Mouse (Mus musculus): Measurements from ENCODE around the gene Anapc13. TPM values are rescaled to one million over a fixed set of nuclear protein-coding genes. Genes with fewer than 3 reads are reported as not detected.
A peak's percentile ranks its signal among the peaks of the same experiment; 100 is the strongest.

Gene Anapc13
- total RNA-seq (2015; ENCODE audit: low replicate concordance): 5.6 and 42.0 TPM in 2 replicates
- 32.8 and 42.3 TPM in 2 replicates for total RNA-seq (2017; ENCODE audit: low replicate concordance)

DNA sequence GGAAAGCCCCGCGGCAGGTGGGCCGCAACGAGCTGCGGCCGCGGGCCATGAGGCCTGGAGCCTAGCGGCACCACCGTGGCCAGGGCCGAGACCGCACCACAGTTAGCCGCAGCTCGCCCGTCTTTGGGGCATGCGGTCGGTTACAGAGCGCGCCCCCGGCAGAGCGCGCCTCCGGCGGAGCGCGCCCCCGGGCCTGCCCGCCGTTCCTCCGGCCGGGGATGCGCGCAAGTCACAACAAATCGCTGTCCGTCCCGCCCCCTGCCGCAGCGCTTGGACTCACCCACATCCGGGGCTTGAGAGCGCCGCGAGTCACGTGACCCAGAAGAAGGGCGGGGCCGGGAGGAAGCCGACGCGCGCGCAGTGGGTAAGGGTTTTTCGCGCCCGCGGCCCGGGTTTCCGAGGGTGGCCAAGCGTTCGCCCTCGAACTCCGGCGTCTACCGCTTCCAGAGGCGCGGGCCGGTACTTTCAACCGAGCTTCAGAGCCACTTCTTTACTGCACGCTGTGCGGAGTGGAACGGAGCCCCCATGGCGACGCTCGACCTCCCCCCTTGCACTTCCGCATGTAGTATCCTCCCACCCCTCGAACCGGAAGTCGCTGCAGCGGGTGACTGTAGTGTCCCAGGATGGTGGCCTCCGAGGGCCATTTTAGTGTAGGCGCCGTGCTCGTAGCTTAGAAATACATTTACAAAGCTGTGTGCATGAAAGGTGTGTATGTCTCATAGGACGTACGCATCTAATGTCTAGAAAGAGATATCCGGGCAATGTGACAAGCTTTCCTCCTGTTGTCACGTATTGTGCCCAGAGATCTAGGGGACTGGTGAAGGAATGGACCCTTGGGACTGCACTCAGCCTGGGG lies at the start of gene Anapc13, which contains the start of gene Cep63:
Gene Anapc13, plus strand, starts transcription at position 314 of the 856 bp plus-strand sequence.
Gene Cep63, minus strand, starts transcription at position 552 of the 856 bp plus-strand sequence.
- ATAC-seq (replicated peaks; ENCODE audit: low FRiP score, poor library complexity, severe bottlenecking): peak; percentile 92

DNA sequence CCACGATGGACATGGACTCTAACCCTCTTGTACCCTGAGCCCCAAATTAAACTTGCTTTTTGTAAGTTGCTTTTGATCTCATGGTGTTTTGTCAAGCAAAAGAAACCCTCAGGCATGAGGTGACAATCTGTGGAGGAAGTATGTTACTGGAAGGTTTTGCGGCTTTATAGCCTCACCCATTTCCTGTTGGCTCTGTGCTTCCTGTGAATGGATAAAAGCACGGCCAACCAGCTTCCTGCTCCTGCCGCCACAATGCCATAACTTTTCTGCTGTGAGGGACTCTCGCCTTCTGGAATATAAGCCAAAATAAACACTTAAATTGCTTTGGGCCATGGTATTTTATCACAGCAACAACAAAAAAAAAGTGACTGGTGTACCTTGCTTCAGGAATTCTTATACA lies 48.6 kb upstream of the Anapc13 start:
- no peak for ATAC-seq (replicated peaks; ENCODE audit: low FRiP score, poor library complexity, severe bottlenecking)

DNA sequence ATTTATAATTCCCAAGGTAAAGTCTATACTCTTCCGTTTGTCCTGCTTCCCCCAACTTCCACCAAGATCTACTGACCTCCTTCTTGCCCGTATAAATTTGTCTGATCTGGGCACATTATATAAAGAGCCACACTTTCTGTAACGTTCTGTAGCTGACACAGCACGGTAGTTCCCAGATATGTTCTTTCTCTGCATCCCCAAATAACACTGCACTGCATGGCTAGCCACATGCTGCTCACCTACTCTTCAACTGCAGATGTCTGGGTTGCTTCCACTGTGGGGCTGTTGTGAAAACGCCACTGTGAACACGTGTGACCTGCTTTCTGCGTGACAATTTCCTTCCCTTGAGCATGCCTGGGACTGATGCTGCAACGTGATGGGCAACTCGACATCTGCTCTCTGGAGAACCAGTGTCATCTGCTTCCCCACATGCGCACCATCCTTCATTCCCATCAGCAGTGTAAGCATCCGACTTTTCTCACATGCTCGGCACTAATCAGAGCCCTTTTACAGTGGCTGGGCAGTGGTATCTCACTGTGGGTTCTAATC lies 44.1 kb upstream of the Anapc13 start:
- no peak for ATAC-seq (replicated peaks; ENCODE audit: low FRiP score, poor library complexity, severe bottlenecking)

DNA sequence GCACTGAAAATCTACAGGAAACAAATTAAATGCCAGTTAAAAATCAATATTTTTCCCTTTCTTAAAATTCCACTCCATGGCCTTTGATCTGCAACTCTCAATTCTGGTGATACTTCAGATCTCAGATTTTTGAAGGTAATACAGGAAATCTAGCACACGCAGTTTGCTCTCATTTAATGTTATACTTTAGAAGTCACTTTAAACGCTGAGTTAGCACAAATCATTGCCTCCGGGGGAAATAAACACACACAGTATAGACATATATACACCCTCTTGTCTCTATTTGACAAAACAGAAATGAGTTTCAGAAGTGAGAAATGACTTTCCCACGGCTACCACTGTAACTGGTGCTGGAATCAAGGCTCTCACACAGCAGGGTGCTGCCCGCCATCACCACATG lies 38.7 kb upstream of the Anapc13 start:
- no peak for ATAC-seq (replicated peaks; ENCODE audit: low FRiP score, poor library complexity, severe bottlenecking)

DNA sequence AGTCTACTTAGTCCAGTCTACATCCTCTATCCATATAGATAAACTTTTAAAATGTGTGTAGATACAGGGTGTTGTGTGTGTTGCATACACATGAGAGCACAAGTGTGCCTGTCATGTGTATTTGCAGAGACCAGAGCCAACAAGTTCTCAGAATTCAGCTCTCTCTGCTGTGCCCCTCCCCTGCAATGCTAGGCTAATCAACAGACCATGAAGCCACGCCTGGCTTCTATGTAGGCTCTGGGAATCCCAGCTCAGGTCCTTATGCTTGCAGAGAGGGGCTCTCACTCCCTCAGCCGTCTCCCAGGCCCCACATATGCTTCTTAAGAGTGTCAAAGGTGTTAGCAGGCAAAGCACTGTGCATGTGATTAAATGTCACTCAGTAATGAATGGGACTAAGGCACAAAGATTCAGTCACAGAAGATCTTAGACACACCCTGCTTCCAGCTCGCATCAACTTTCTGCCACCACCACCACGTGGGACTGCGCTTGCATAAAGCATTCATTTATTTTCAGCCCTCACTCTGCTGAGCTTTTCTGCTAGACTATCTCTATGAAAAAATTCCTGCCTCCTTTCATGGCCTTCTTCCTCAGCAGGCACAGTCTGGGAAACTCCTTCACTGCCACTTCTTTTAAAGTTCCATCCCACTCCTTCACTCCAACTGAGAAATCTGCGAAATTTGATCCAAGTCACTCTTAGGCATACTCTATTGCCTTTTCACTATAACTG lies 31.3 kb upstream of the Anapc13 start:
- no peak for ATAC-seq (replicated peaks; ENCODE audit: low FRiP score, poor library complexity, severe bottlenecking)

DNA sequence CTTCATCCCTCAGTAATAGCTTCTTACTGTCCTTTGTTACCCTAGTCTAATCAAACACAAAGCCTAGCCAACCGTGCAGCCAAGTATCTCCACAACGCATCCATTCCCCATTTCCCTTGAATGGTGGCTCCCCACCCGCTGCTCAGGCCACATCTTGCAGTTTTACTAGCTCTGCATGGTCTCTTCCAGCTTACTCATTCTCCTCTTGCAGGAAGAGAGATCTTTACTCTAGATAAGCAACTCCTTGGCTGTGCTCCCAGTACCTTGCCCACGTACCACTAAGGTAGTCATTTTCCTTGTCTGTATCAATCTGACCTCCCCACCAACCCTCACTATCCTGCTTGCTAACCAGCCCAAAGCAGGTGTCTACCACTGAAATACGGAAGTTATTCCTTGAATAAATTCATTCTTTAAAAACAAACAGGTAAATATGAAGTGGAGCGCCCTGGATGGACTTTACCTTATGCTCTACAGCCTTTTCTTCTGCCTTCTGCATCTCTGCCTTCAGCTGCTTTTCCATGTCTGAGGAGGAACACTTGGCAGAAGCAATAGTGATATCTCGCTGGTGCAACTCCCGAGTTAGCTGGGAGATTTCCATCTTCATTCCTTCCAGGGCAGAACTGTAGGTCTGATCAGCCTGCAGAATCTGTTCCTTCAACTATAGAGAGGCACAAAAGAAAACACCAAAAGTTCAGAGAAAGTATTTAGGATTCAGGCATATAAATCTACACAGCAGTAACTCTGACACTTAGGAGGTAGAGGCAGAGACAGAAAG lies 30.2 kb upstream of the Anapc13 start:
- ATAC-seq (replicated peaks; ENCODE audit: low FRiP score, poor library complexity, severe bottlenecking): no peak

DNA sequence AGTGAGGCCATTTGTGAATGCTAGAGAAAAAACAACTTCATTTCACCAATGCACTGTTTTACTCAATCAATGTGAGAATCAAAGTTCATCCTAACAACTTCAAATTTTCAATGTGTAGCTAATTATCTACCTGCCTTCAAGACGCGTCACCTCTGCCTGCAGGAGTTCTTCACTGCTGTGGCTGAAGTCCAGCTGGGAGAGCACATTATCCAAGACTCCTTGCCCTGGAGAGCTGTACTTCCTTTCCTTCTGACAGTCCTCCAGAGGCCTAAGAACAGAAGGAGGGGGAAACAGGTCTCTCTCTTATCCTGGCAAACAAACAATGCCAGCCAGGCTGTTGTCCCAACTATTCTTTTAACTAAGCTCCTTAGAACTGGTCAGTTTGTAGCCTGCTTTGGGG lies 24.9 kb upstream of the Anapc13 start:
- ATAC-seq (replicated peaks; ENCODE audit: low FRiP score, poor library complexity, severe bottlenecking): no peak

DNA sequence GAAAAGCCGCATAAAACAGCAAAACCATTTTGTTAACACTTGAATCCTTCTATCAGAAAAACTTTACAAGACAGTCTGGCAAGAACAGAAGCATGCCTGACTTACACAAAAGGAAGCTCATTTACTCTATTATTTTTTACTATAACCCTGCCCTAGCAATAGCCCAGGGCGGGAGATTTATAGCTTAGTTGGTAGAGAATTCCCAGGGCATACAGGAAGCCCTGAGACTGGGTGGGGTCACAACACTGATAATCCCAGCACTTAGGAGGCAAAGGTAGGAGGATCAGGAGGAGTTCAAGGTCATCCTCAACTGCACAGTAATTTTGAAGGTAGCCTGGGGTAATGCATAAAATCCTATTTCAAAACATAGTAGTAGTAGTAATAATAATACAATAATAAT lies 24.4 kb upstream of the Anapc13 start:
- ATAC-seq (replicated peaks; ENCODE audit: low FRiP score, poor library complexity, severe bottlenecking): no peak

DNA sequence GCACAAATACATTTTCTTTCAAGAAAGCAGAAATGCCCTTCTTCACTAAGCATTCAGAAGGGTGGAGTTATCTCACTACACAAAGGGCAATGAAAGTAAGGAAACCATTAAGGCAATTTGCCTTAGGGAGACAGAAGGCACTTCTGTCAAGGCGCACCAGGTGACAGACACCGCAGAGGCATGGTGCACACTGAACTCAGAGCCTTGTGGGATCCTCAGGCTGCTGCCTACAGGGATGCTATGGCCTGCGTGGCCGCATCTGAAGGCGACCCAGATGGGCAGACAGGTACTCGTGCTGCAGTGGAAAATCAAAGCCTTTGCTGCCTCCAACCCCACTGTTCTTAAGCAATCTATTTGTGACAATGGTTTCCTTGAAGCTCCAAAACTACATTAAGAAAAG lies 20.9 kb upstream of the Anapc13 start:
- no peak for ATAC-seq (replicated peaks; ENCODE audit: low FRiP score, poor library complexity, severe bottlenecking)

DNA sequence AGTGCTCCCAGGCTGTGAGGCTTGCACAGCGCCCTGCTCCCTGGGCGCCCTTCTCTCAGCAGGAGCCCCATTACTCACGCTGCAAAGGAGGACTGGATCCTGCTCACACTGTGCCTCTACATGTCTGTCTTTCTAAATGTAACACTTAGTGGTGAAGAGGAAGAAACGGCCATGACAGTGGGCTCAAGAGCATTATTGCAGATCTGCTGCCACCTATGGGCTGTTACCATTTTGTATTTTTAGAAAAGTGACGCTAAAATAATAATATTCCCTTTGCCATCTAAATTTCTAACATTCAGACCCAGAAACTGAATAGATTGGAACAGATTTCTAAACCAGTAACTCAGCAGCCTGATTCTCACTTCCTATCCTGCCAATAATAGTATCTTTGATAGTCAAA lies 18.6 kb upstream of the Anapc13 start:
- ATAC-seq (replicated peaks; ENCODE audit: low FRiP score, poor library complexity, severe bottlenecking): no peak

DNA sequence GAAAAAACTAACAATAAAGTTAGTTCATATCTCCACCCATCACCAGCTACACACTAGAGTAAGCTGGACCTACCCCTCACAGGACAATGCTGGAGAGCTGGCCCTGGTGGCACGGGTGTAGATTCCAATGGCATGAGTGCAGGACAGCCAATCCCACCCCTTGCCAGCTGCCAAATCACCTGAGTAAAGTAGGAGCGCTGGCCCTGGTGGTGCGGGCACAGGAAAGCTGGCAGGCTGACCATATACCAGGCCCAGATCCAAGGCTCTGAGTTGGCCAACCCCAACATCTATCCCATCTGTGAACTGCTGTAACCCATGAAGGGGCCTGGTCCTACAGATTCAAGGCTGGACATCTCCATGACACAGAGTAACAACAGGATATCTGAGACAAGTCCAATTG lies 16.9 kb upstream of the Anapc13 start:
- no peak for ATAC-seq (replicated peaks; ENCODE audit: low FRiP score, poor library complexity, severe bottlenecking)

DNA sequence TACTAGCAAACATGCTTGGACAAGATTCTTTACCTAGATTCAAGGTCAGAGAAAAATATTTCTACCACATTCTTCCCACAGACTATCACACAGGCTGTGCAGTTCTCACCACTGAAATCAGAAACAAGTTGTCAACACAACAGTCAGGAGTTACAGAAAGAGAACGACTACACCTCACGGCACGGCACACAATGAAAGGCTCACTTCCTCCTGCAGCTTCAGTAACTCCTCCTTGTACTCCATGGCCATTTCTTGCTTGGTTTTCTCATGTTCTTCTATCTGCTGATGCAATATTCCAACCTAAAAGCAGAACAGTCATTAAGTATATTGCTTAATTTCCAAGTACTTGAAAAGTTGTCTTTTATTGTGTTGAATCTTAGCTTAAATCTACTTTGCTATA lies 11.0 kb upstream of the Anapc13 start:
- no peak for ATAC-seq (replicated peaks; ENCODE audit: low FRiP score, poor library complexity, severe bottlenecking)

DNA sequence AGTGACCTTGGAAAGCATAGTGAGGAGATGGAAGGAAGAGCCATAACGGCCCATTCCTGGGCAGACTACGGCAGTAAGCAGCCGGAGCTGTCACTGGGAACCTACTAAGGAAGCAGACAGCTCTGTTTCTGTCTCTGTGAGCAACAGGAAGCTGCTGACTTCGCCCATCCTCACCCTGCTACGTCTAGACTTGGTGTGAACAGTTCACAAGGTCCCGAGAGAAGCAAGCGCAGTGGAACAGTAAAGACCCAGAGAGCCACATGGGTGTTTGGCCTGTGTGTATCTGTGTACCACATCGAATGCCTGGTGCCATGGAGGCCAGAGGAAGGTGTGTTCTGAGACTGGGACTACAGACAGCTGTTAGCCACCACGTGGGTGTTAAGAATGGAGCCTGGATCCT lies 9.8 kb upstream of the Anapc13 start:
- no peak for ATAC-seq (replicated peaks; ENCODE audit: low FRiP score, poor library complexity, severe bottlenecking)

DNA sequence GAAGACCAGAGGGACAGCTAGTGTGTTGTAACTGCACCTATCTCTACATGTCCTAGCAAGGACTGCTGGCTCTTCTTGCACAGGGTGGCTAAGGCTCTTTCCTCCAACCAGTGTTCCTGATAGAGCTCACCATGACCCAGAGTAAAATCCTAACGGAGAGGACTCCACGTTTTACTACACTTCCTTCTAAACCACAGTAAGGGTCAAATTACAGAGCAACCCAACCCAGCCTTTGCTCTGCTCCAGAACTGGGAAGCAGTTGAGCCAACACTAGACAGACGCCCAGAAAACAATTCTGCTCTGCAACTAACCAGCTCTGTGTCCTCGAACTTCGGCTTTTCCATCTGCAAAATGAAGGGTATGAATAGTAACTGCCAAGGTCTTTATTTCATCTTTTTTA lies 4.7 kb upstream of the Anapc13 start:
- ATAC-seq (replicated peaks; ENCODE audit: low FRiP score, poor library complexity, severe bottlenecking): no peak

DNA sequence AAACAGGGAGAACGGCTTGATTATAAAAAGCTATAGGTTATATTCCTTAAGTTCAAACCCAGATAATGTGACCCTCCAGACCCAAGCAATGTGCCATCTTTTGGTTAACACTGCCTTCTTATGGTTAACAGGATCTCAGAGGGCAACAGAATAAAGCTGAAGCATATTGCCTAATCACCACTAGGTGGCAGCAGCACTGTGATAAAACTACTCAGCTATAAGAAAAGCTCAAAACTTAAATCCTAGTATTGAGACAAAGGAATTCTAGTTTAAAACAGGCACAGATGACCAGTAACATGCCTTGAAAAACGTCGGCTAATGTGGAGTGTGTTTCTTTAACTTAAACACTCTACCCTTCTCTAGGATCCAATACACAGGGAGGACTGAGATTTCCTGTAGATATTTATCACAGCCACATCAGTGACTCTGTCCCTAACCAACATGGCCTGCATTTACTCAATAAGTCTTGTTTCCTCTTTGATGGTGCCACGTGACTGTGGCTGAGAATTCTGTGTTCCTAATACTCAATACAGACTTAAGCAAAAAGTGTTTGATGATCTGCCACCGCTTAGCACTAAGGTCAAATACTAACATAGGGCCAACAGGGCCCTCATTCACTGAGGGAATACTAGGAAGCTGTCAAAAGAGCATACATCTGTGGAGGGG lies 3.8 kb upstream of the Anapc13 start:
- ATAC-seq (replicated peaks; ENCODE audit: low FRiP score, poor library complexity, severe bottlenecking): 0 out of 2 replicates have a peak, but pooled peaks have one; percentile 32

DNA sequence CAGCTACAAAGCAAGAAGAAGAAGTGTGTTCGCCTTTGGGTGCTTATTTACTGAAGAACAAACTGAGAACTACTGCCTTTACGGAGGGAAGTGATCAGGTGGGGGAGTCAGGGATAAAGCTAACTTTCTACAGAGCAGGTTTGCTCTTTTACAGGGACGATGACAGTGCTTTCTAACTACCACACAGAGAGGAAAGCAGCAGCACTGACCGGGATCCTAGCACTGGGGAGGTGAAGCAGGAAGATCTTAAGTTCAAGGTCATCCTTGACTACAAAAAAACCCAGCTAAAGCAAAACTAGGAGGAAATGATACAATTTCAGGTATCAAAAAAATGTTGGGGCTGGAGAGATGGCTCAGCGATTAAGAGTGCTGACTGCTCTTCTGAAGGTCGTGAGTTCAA lies 3.2 kb upstream of the Anapc13 start:
- no peak for ATAC-seq (replicated peaks; ENCODE audit: low FRiP score, poor library complexity, severe bottlenecking)

DNA sequence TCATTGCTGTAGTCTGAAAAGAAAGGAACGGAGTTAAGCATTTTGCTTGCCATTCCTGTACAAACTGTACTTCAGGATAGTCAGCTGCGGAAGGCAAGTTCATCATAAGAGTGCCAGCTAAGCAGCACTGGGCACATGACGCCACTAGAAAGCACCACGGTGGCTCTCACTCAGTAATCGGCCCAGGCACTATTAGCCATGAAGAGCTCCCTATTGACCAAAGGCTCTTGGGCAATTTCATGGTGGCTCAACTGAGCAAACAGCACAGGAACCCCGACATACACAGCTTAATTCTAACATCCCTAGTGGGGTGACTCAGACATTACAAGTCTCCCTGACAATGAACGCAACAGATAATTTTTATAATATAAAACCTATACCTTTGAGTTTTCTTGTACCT lies 2.5 kb upstream of the Anapc13 start:
- ATAC-seq (replicated peaks; ENCODE audit: low FRiP score, poor library complexity, severe bottlenecking): no peak

DNA sequence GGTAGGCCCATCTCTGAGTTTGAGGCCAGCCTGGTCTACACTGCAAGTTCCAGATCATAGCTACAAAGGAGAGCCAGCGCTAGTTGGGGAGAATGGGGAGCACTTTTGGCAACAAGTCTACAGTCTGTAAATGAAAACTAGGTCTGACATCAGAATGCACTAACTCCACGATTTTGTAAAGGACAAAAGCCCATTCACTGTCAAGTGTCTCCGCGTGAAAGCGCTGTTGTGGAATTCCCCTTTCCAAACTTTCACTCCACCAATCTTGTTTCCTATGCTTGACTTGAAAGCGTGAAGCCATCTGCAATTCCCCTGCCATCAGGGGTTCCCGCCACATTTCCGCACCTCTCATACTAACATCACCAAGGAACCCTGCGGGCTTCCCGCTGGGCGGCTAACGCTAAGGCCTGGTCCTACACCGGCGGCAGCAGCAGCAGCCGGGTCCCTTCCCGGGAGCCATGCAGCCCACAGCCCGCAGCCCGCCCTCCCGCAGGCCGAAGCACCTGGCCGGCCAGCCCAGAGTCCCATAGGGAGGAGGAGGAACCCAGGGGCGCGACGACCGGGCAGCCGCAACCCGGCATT lies 604 bp upstream of the Anapc13 start:
- ATAC-seq (replicated peaks; ENCODE audit: low FRiP score, poor library complexity, severe bottlenecking): peak; percentile 3; the same call in 1 of the 2 replicates

DNA sequence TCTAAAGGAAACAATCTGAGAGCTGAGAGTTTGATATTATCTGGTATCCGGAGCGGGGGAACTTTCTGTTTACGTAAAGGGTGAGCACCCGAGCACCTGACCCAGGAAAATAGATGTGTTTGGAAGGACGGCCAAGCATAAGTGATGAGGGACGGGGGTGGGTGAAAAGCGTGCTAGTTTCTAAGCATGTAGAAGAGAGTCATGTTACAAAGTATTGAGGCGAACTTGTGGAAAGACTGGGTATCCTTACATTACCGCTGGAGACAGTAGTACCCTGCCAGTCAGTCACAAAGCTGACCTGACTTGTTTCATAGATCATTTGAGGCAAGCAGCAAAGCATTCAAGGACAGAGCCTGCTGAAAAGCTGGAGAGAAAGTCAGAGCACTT lies 736 bp downstream of the Anapc13 start:
- ATAC-seq (replicated peaks; ENCODE audit: low FRiP score, poor library complexity, severe bottlenecking): peak; percentile 5; the same call in 1 of the 2 replicates
